Mouse (Mus musculus): ENCODE results near the gene Pde4d. TPM values are rescaled to one million over a fixed set of nuclear protein-coding genes. Genes with fewer than 3 reads are reported as not detected.

Pde4d gene
- polyA plus RNA-seq, 1 experiment = not detected

DNA sequence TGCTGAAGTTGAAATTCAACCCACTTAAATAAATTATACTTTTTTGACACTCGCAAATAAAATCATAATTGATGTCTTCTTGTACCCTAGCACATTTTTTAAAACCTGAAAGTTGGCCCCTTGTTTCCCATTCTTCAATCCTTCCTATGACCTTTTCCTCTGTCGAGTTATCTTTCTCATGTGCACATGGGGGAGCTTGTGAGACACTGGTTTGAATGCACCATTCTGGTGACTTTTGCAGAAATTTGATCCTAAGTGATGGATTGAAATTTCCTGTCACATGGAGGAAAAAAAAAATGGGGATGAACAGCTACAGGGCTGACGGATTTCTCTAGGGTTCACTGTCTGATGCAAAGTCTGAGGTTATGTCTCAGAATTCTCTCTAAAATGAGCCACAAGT lies 181.5 kb downstream of the Pde4d start:
- H3K4me3 ChIP-seq (ENCODE audit: insufficient read depth, low read depth, low read length) = no peak overlapping the region
- no peak overlapping the region for H3K27ac ChIP-seq (ENCODE audit: insufficient read depth, low read depth, low read length)
- no peaks in the 10 kb centered on the region for H3K4me1 ChIP-seq (ENCODE audit: control insufficient read depth, insufficient read depth, low read length)
- 82% methylated on average over 3 of the region's 3 CpGs for WGBS
- TF ChIP-seq POLR2A (IDR thresholded peaks at IDR 0.05; ENCODE audit: insufficient read depth, low read depth, low read length) (no peak), CTCF (IDR thresholded peaks at IDR 0.05; ENCODE audit: insufficient read depth, low read depth, low read length) (no peak)

DNA sequence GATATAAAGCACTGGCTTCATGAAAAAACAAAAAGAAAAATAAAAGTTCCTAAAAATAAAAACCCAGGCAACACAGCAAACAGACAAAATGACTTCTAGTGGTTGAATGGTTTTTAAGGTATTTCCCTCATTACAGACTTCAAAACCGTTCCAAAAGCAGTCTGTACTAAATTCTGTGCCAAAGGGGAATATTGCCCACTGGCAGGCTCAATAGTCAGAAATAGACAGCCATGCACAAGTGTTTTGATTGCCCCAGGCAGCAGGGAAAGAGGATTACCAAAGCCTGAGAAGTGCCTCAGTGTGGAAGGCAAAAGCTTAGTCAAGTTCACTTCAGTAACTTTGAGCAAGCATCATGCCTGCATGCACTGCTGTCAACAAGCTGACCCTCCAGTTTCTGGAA lies 186.8 kb downstream of the Pde4d start:
- TF ChIP-seq CTCF (IDR thresholded peaks at IDR 0.05; ENCODE audit: insufficient read depth, low read depth, low read length) (no peak), POLR2A (IDR thresholded peaks at IDR 0.05; ENCODE audit: insufficient read depth, low read depth, low read length) (no peak)
- 19% methylated on average over 1 of the region's 1 CpGs for WGBS
- Histone ChIP-seq H3K4me3 (ENCODE audit: insufficient read depth, low read depth, low read length) (no peak overlapping the region), H3K27ac (ENCODE audit: insufficient read depth, low read depth, low read length) (no peak overlapping the region), H3K4me1 (ENCODE audit: control insufficient read depth, insufficient read depth, low read length) (no peaks in the 10 kb centered on the region)

DNA sequence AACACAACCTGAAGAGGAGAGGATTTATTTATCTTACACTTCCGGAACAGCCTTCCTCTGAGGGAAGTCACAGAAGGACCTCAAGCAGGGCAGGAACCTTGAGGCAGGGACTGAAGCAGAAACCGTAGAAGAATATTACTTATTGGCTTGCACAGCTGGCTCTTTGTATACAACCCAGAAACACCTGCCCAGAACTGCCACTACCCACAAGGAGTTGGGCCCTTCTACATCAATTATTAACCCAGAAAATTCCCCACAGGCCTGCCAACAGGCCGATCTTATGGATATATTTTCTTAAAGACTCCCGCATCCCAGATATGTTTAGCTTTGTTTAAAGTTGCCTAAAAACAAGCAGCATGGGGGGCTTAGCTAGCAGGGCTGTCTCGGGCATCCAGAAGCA lies 192.5 kb downstream of the Pde4d start:
- Histone ChIP-seq H3K4me1 (ENCODE audit: control insufficient read depth, insufficient read depth, low read length) (no peaks in the 10 kb centered on the region), H3K27ac (ENCODE audit: insufficient read depth, low read depth, low read length) (no peak overlapping the region), H3K4me3 (ENCODE audit: insufficient read depth, low read depth, low read length) (no peak overlapping the region)
- WGBS = 90% methylated on average over 5 of the region's 5 CpGs
- TF ChIP-seq POLR2A (IDR thresholded peaks at IDR 0.05; ENCODE audit: insufficient read depth, low read depth, low read length) (no peak), CTCF (IDR thresholded peaks at IDR 0.05; ENCODE audit: insufficient read depth, low read depth, low read length) (no peak)

DNA sequence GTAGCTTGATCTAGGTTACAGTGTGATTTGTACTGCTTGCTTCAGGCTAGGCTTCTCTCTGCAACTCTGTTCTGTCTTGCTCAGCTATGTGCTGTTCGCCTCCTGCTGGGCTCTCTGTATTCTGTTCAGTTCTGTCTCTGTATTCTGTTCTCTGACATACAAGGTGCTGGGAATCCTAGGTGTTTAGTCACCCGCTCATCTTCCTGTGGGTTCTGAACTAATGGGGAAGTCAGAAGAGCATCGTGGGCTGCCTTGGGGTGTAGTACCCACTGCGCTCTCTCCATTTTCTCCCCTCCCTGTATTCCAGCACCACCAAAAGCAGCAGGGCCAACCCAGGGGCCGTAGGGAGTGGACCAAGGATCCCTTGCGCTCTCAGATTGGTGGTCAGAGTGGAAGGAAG lies 197.1 kb downstream of the Pde4d start:
- Histone ChIP-seq H3K4me1 (ENCODE audit: control insufficient read depth, insufficient read depth, low read length) (no peaks in the 10 kb centered on the region), H3K4me3 (ENCODE audit: insufficient read depth, low read depth, low read length) (no peak overlapping the region), H3K27ac (ENCODE audit: insufficient read depth, low read depth, low read length) (no peak overlapping the region)
- TF ChIP-seq CTCF (IDR thresholded peaks at IDR 0.05; ENCODE audit: insufficient read depth, low read depth, low read length) = no peak
- TF ChIP-seq POLR2A (IDR thresholded peaks at IDR 0.05; ENCODE audit: insufficient read depth, low read depth, low read length) = no peak
- WGBS = 87% methylated on average over 6 of the region's 6 CpGs

DNA sequence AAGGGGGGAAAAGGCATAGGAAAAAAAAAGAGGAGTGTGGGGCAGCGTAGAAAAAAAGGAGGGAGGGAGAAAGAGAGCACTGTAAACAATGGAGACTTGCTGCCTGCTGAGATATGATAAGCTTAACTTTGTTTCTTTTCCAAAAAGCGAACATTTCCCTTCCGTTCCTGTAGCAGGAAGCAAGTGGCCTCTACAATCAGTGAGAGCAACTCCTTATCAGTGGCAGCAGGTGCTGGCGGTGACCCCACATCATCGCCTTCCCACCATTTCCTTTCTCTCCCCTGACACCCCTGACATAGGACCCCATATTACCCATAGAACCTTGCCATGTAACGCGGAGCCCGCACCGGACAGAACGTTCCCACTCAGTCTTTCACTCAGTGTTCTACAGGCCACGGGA lies 197.5 kb downstream of the Pde4d start:
- Histone ChIP-seq H3K4me1 (ENCODE audit: control insufficient read depth, insufficient read depth, low read length) (no peaks in the 10 kb centered on the region), H3K27ac (ENCODE audit: insufficient read depth, low read depth, low read length) (no peak overlapping the region), H3K4me3 (ENCODE audit: insufficient read depth, low read depth, low read length) (no peak overlapping the region)
- no peak for TF ChIP-seq POLR2A (IDR thresholded peaks at IDR 0.05; ENCODE audit: insufficient read depth, low read depth, low read length)
- no peak for TF ChIP-seq CTCF (IDR thresholded peaks at IDR 0.05; ENCODE audit: insufficient read depth, low read depth, low read length)
- 88% methylated on average over 11 of the region's 11 CpGs for WGBS

DNA sequence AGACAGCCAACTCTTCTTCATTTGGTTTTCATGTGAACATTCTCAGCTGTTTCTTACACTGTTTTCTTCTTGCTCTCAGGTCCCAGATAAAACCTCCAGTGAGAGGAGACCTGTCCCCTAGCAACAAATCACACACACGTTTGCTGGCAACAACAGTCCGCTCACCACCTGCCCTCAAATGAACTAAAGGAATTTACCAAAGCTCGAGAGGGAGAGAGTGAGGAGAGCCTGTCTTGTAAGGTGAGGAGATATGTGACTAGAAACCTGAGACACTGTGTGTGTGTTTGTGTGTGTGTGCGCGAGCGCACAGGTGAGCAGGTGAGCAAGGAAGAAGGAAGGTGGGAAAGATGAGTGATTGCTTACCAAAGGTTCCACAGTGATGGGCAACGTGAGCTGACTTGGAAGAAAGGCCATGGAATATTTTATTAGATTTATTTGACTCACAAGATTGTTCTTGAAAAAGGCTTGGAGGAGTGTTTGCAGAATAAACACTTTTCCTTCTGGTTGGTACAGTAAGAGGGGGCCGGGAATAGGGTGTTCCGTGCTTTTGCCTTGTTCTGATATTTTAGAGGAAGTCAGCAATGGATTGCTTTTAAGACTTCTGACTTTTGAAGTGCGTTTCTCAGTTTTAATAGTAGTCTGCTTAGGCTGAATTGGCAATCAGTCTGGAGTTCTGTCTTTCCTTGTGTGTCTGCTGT lies 204.4 kb downstream of the Pde4d start:
- WGBS = 82% methylated on average over 10 of the region's 10 CpGs
- no peaks in the 10 kb centered on the region for H3K4me1 ChIP-seq (ENCODE audit: control insufficient read depth, insufficient read depth, low read length)
- no peak overlapping the region for H3K4me3 ChIP-seq (ENCODE audit: insufficient read depth, low read depth, low read length)
- TF ChIP-seq CTCF (IDR thresholded peaks at IDR 0.05; ENCODE audit: insufficient read depth, low read depth, low read length) = no peak
- no peak for TF ChIP-seq POLR2A (IDR thresholded peaks at IDR 0.05; ENCODE audit: insufficient read depth, low read depth, low read length)
- no peak overlapping the region for H3K27ac ChIP-seq (ENCODE audit: insufficient read depth, low read depth, low read length)

DNA sequence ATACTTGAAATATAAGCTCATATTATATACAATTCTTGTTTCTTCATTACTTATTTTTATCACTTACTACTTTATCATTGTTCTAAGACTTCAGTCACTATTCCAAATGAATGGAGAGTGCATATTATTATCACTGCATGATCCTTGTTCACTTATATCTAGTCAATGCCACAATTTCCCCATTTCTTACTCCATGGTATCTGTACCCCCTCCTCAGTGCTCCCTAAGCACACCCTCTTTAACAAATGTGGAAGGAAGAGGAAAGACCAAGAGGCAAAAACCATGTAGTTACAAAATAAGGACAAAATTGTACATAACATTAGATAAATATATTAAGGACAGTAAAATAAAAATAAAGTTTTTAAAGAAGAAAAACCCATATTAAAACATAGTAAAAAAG lies 216.8 kb downstream of the Pde4d start:
- Histone ChIP-seq H3K4me1 (ENCODE audit: control insufficient read depth, insufficient read depth, low read length) (no peaks in the 10 kb centered on the region), H3K4me3 (ENCODE audit: insufficient read depth, low read depth, low read length) (no peak overlapping the region), H3K27ac (ENCODE audit: insufficient read depth, low read depth, low read length) (no peak overlapping the region)
- no peak for TF ChIP-seq CTCF (IDR thresholded peaks at IDR 0.05; ENCODE audit: insufficient read depth, low read depth, low read length)
- TF ChIP-seq POLR2A (IDR thresholded peaks at IDR 0.05; ENCODE audit: insufficient read depth, low read depth, low read length) = no peak

DNA sequence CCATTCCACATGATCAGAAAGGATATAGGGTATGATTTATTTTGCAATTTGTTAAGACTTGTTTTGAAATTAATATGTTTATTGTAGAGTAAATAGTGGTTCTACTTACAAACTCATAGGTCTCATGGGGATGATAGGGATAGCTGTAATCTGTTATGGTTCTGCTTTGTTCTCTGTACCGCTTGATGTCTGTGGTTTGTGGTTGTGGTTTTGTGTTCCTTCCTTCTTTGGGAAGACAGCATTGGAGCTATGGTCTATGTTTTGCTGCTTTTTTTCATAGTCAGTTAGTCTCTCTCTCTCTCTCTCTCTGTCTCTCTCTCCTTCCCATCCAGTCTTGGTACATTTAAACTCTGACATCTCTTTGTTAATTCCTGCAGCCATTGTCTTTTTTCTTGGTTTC lies 217.3 kb downstream of the Pde4d start:
- H3K4me1 ChIP-seq (ENCODE audit: control insufficient read depth, insufficient read depth, low read length) = no peaks in the 10 kb centered on the region
- no peak overlapping the region for H3K4me3 ChIP-seq (ENCODE audit: insufficient read depth, low read depth, low read length)
- 100% methylated on average over 1 of the region's 1 CpGs for WGBS
- TF ChIP-seq POLR2A (IDR thresholded peaks at IDR 0.05; ENCODE audit: insufficient read depth, low read depth, low read length) (no peak), CTCF (IDR thresholded peaks at IDR 0.05; ENCODE audit: insufficient read depth, low read depth, low read length) (no peak)
- H3K27ac ChIP-seq (ENCODE audit: insufficient read depth, low read depth, low read length) = no peak overlapping the region

DNA sequence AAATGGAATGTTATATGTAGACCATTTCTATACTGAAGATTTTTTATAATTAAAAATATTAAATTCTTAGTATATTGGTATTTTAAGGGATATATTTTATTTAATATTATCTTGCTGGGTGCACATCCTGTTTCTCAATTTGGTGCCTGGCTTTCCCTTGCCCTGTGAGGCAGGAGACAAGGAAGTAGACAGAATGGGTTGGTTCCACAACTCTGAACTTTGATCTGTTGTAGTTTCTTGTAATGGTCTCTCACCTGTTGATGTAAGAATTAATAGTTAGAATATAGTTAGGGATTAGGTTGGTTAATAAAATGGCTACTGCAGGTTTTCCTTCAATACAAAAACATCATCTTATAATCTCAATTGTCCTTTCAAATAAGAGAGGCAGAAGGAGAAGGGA lies 227.3 kb downstream of the Pde4d start:
- TF ChIP-seq CTCF (IDR thresholded peaks at IDR 0.05; ENCODE audit: insufficient read depth, low read depth, low read length) (no peak), POLR2A (IDR thresholded peaks at IDR 0.05; ENCODE audit: insufficient read depth, low read depth, low read length) (no peak)
- Histone ChIP-seq H3K4me3 (ENCODE audit: insufficient read depth, low read depth, low read length) (no peak overlapping the region), H3K27ac (ENCODE audit: insufficient read depth, low read depth, low read length) (no peak overlapping the region), H3K4me1 (ENCODE audit: control insufficient read depth, insufficient read depth, low read length) (no peaks in the 10 kb centered on the region)

DNA sequence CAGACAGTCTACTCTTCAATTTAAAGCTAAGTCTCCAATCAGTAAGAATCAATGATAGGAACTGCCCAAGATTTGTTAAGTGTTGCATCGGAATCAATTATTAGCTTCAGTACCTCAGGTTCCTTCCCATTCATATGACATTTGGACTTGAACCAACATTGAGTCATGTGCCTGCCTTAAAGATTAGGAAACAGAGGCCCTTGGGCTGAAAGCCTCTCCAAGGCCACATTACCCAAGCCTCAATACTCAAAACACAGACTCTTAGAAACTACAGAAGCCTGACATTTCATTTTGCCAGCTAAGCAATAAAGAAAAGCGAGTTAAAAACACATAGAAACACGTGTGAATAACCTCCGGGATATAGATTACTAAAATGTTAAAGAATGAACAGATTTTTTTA lies 233.3 kb downstream of the Pde4d start:
- Histone ChIP-seq H3K27ac (ENCODE audit: insufficient read depth, low read depth, low read length) (no peak overlapping the region), H3K4me3 (ENCODE audit: insufficient read depth, low read depth, low read length) (no peak overlapping the region), H3K4me1 (ENCODE audit: control insufficient read depth, insufficient read depth, low read length) (no peaks in the 10 kb centered on the region)
- TF ChIP-seq CTCF (IDR thresholded peaks at IDR 0.05; ENCODE audit: insufficient read depth, low read depth, low read length) (no peak), POLR2A (IDR thresholded peaks at IDR 0.05; ENCODE audit: insufficient read depth, low read depth, low read length) (no peak)
- 93% methylated on average over 4 of the region's 4 CpGs for WGBS
